In the genomic region with DNA sequence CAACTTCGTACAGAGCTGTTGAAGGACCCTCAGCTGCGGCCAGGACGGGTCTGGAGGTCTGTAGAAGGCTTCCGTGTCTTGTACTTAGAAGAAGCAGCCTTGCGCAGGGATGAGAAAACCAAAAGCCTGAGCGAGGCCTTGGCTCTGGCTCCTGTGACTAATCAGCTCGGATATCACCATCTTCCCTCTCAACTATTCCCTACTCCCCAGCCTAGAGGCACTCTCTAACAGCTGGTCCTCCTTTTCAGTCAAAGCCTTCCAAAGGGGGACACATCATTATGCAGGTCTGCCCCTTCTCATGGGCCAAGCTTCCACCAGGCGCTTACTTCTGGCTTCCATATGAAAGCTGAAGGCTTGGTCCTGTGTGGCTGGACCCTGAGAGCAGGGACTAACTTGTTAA, we compare ENCODE assay signal across 18 mouse cellular contexts. TPM values are rescaled to one million over a fixed set of nuclear protein-coding genes. Genes with fewer than 3 reads are reported as not detected.
"Had no signal": no experiment of that assay in that cellular context is flagged by ENCODE, and none has a peak within 500 bp of the region (broad histone marks: within the 10 kb centered on the region; RNA-seq: fewer than 3 reads in every experiment).

No protein-coding gene starts in this region.

- H3K27ac ChIP-seq: kidney, embryonic 15.5 days; left cerebral cortex, adult 2 months; liver, embryonic 13.5 days; lung, embryonic 15.5 days; stomach, postnatal 0 days had no signal

- H3K9me3 ChIP-seq: kidney, embryonic 15.5 days; liver, embryonic 13.5 days; lung, embryonic 15.5 days had no signal

- H3K36me3 ChIP-seq: kidney, embryonic 15.5 days; liver, embryonic 13.5 days; lung, embryonic 15.5 days had no signal

- H3K4me3 ChIP-seq: kidney, embryonic 15.5 days; left cerebral cortex, adult 2 months; liver, embryonic 13.5 days; lung, embryonic 15.5 days had no signal

- H3K9ac ChIP-seq: kidney, embryonic 15.5 days; liver, embryonic 13.5 days; lung, embryonic 15.5 days had no signal

- H3K27me3 ChIP-seq: kidney, embryonic 15.5 days; lung, embryonic 15.5 days had no signal

- H3K4me2 ChIP-seq: kidney, embryonic 15.5 days; liver, embryonic 13.5 days; lung, embryonic 15.5 days; midbrain, embryonic 11.5 days had no signal

- H3K4me1 ChIP-seq: kidney, embryonic 15.5 days; liver, embryonic 13.5 days had no signal

- DNase-seq: kidney, adult 2 months; kidney, postnatal 10 days; kidney, postnatal 36 days; layer of hippocampus, postnatal 36 days; liver, embryonic 13.5 days; midbrain, embryonic 14.5 days; right cerebral cortex, adult 18-20 months; right cerebral cortex, postnatal 14 days; right cerebral cortex, postnatal 4 days; thymus, adult 2 months; thymus, postnatal 14 days; thymus, postnatal 4 days had no signal

RNA-seq across cellular contexts. Expression of a gene that starts 13.7 kb away (rescaled TPM):
- polyA plus RNA-seq: liver, adult 2 months; thymus, adult 2 months had no signal
